Mouse (Mus musculus) lung, adult 2 months (tissue): Measurements from ENCODE around the gene Myh13.

Experiments
- CTCF ChIP-seq: fragments of 200-500 bp; IDR thresholded peaks from 2 replicates; pipeline ENCODE4 v1.5.1; 2011; ENCODE audit warnings: mild to moderate bottlenecking, low read length, control low read depth; ENCODE audit not compliant: insufficient read depth
- POLR2A ChIP-seq: fragments of 200-500 bp; IDR thresholded peaks from 2 replicates; pipeline ENCODE4 v1.6.1; 2011; ENCODE audit warnings: low read depth, mild to moderate bottlenecking, control low read depth, low read length, borderline replicate concordance; ENCODE audit errors: extremely low read depth

- TF ChIP-seq CTCF, result no peak
- TF ChIP-seq POLR2A, result no peak
Observed at GRCm38 (mm10) chr11:67379703-67380510, 58.4 kb downstream of the Myh13 start.
